Mouse (Mus musculus) liver, adult 2 months (tissue): Measurements from ENCODE around the gene Trem3.

Experiments
- CTCF ChIP-seq: fragments of 200-500 bp; IDR thresholded peaks from 2 replicates; pipeline ENCODE4 v1.5.1; 2011; ENCODE audit warnings: low read depth, low read length, control low read depth
- POLR2A ChIP-seq: fragments of 200-500 bp; IDR thresholded peaks from 2 replicates; pipeline ENCODE4 v1.6.1; 2011; ENCODE audit warnings: low read length, control low read depth; ENCODE audit not compliant: insufficient read depth; ENCODE audit errors: extremely low read depth

DNA sequence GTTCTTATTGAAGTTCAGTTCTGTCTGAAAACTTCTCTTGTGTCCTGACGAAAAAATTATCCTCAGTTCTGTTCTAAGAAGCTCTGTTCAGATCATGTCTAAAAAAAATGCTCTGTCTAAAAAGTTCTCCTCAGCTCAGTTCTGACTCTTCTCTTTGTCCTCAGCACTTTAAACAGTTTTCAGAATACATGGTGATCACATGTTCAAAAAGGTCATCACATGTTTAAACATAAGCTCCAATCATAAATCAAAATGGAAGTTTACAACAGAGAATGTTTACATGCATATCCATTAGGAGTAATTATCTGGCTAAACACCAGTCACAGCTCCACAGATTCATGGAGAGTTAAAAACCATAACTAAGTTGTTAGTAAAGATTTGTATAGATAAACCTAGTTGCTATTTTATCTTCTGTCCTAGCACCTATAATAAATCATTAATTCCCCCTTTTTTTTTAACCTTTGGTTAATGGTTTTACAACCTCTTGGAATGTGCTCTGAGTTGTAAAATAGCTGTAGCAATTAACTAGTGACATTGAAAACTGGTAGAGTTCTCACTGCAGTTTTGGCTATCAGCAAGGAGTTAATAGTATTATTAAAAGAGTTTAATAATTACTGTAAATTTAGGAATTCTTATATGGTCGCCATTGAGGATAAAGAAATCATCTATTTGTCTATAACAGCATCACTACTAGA lies 19.2 kb downstream of the Trem3 start:
- TF ChIP-seq CTCF (no peak), POLR2A (no peak)
